Mouse (Mus musculus): ENCODE data around the gene Ndufb10. TPM values are rescaled to one million over a fixed set of nuclear protein-coding genes. Genes with fewer than 3 reads are reported as not detected.

Gene Ndufb10
- polyA plus RNA-seq, 1 experiment from 2014 or later: 349 TPM

- Histone ChIP-seq H3K36me3 (ENCODE audit: control insufficient read depth, insufficient read depth, low read length) (no peaks in the 10 kb centered on the region), H3K9ac (replicated peaks; ENCODE audit: low read depth, low read length) (peak overlapping the region; percentile 25), H3K9me3 (ENCODE audit: control insufficient read depth, low read length) (no peaks in the 10 kb centered on the region), H3K27me3 (ENCODE audit: control insufficient read depth, insufficient read depth, low read length) (peaks cover 13% of the 10 kb centered on the region), H3K4me2 (ENCODE audit: low read depth, low read length) (peak overlapping the region; percentile 72), H3K27ac (ENCODE audit: low read depth, low read length) (no peak overlapping the region), H3K4me1 (ENCODE audit: control insufficient read depth, insufficient read depth, low read length) (peaks cover 15% of the 10 kb centered on the region; the same call in 1 of the 2 replicates), H3K4me3 (ENCODE audit: low read depth, low read length) (peak overlapping the region; percentile 19)
- 1% methylated on average over 25 of the region's 25 CpGs for WGBS
- ATAC-seq (ENCODE audit: low read depth): no peak
Measured at GRCm38 (mm10) chr17:24687146-24687595, 37.1 kb downstream of the Ndufb10 start.

DNA sequence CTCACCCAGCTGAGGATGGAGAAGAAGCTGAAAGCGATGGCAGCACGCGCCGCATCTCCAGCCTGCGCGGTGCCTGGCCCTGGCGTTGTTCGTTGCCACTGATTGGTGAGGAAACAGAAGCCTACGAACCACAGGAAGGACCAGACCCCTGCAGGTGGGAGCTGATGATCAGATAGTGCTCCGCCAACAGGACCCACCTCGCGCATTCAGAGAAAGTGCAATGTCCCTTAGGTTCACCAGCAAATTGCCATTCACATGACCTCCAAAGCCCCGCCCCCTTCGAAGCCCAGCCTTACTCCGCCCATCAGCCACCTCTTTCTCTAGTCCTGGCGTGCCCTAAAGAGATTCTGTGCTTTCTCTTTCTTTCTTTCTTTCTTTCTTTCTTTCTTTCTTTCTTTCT, 37.8 kb downstream of the Ndufb10 start:
- Histone ChIP-seq H3K4me1 (ENCODE audit: control insufficient read depth, insufficient read depth, low read length) (peaks cover 15% of the 10 kb centered on the region; the same call in 1 of the 2 replicates), H3K9ac (replicated peaks; ENCODE audit: low read depth, low read length) (no peak overlapping the region), H3K4me3 (ENCODE audit: low read depth, low read length) (no peak overlapping the region), H3K36me3 (ENCODE audit: control insufficient read depth, insufficient read depth, low read length) (peaks cover under 1% of the 10 kb centered on the region; the same call in 1 of the 2 replicates), H3K27ac (ENCODE audit: low read depth, low read length) (no peak overlapping the region), H3K4me2 (ENCODE audit: low read depth, low read length) (no peak overlapping the region), H3K9me3 (ENCODE audit: control insufficient read depth, low read length) (no peaks in the 10 kb centered on the region), H3K27me3 (ENCODE audit: control insufficient read depth, insufficient read depth, low read length) (peaks cover 13% of the 10 kb centered on the region)
- no peak for ATAC-seq (ENCODE audit: low read depth)
- 34% methylated on average over 16 of the region's 16 CpGs for WGBS

DNA sequence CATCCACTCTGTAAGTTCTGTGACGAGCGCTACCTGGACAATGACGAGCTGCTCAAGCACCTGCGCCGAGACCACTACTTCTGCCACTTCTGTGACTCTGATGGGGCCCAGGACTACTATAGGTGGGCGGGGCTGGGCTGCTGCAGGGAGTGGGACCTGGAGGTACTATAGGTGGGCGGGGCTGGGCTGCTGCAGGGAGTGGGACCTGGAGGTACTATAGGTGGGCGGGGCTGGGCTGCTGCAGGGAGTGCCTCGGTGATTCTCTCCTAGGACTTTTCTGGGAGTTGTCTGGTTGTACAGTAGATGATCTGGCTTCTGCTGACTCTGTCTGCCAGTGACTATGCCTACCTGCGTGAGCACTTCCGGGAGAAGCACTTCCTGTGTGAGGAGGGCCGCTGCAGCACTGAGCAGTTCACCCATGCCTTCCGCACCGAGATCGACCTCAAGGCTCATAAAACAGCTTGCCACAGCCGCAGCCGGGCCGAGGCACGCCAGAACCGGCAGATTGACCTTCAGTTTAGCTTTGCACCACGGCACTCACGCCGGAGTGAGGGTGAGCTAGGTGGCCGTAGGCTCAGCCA, 46.7 kb downstream of the Ndufb10 start:
- Histone ChIP-seq H3K4me3 (ENCODE audit: low read depth, low read length) (no peak overlapping the region), H3K4me2 (ENCODE audit: low read depth, low read length) (no peak overlapping the region), H3K27ac (ENCODE audit: low read depth, low read length) (no peak overlapping the region), H3K36me3 (ENCODE audit: control insufficient read depth, insufficient read depth, low read length) (peaks cover 49% of the 10 kb centered on the region), H3K9me3 (ENCODE audit: control insufficient read depth, low read length) (no peaks in the 10 kb centered on the region), H3K9ac (replicated peaks; ENCODE audit: low read depth, low read length) (no peak overlapping the region), H3K27me3 (ENCODE audit: control insufficient read depth, insufficient read depth, low read length) (no peaks in the 10 kb centered on the region), H3K4me1 (ENCODE audit: control insufficient read depth, insufficient read depth, low read length) (no peaks in the 10 kb centered on the region)
- 91% methylated on average over 24 of the region's 24 CpGs for WGBS
- no peak for ATAC-seq (ENCODE audit: low read depth)

- Histone ChIP-seq H3K27me3 (ENCODE audit: control insufficient read depth, insufficient read depth, low read length) (no peaks in the 10 kb centered on the region), H3K9ac (replicated peaks; ENCODE audit: low read depth, low read length) (no peak overlapping the region), H3K4me1 (ENCODE audit: control insufficient read depth, insufficient read depth, low read length) (peaks cover 4% of the 10 kb centered on the region; the same call in 1 of the 2 replicates), H3K9me3 (ENCODE audit: control insufficient read depth, low read length) (no peaks in the 10 kb centered on the region), H3K36me3 (ENCODE audit: control insufficient read depth, insufficient read depth, low read length) (peaks cover 49% of the 10 kb centered on the region), H3K27ac (ENCODE audit: low read depth, low read length) (no peak overlapping the region), H3K4me3 (ENCODE audit: low read depth, low read length) (no peak overlapping the region), H3K4me2 (ENCODE audit: low read depth, low read length) (no peak overlapping the region)
- ATAC-seq (ENCODE audit: low read depth): no peak
- WGBS: 92% methylated on average over 5 of the region's 5 CpGs
Measured at GRCm38 (mm10) chr17:24676877-24677276, 47.4 kb downstream of the Ndufb10 start.

GRCm38 (mm10) chr17:24676187-24676586, 48.1 kb downstream of the Ndufb10 start:
- ATAC-seq (ENCODE audit: low read depth): peak; percentile 19; the same call in 1 of the 2 replicates
- Histone ChIP-seq H3K36me3 (ENCODE audit: control insufficient read depth, insufficient read depth, low read length) (peaks cover 45% of the 10 kb centered on the region), H3K4me3 (ENCODE audit: low read depth, low read length) (no peak overlapping the region), H3K4me1 (ENCODE audit: control insufficient read depth, insufficient read depth, low read length) (peaks cover 11% of the 10 kb centered on the region), H3K27me3 (ENCODE audit: control insufficient read depth, insufficient read depth, low read length) (no peaks in the 10 kb centered on the region), H3K9ac (replicated peaks; ENCODE audit: low read depth, low read length) (no peak overlapping the region), H3K4me2 (ENCODE audit: low read depth, low read length) (no peak overlapping the region), H3K27ac (ENCODE audit: low read depth, low read length) (no peak overlapping the region), H3K9me3 (ENCODE audit: control insufficient read depth, low read length) (no peaks in the 10 kb centered on the region)
- 49% methylated on average over 2 of the region's 2 CpGs for WGBS

DNA sequence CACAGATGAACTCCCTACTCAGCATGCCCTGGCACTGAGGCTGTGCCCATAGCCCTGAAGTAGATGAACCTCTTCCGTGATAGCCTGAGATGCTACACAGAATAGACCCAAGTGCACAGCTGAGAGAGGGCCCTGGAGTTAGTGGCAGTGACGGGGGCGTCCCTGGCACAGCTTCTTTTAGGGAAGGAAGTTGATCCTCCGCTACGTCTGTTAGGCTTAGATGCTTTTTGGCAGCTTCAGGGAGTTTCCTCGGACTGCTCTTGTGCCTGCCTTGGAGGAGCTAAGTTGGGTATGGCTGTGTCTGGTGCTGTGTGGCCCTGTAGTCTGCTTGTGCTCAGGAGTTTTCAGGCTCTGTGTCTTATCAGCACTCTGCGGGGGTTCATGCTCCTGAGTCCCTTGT, 50.0 kb downstream of the Ndufb10 start:
- WGBS: 91% methylated on average over 7 of the region's 7 CpGs
- Histone ChIP-seq H3K9me3 (ENCODE audit: control insufficient read depth, low read length) (no peaks in the 10 kb centered on the region), H3K4me2 (ENCODE audit: low read depth, low read length) (no peak overlapping the region), H3K4me3 (ENCODE audit: low read depth, low read length) (no peak overlapping the region), H3K9ac (replicated peaks; ENCODE audit: low read depth, low read length) (no peak overlapping the region), H3K4me1 (ENCODE audit: control insufficient read depth, insufficient read depth, low read length) (peaks cover 22% of the 10 kb centered on the region), H3K27ac (ENCODE audit: low read depth, low read length) (no peak overlapping the region), H3K27me3 (ENCODE audit: control insufficient read depth, insufficient read depth, low read length) (no peaks in the 10 kb centered on the region), H3K36me3 (ENCODE audit: control insufficient read depth, insufficient read depth, low read length) (peaks cover 27% of the 10 kb centered on the region)
- ATAC-seq (ENCODE audit: low read depth): no peak

DNA sequence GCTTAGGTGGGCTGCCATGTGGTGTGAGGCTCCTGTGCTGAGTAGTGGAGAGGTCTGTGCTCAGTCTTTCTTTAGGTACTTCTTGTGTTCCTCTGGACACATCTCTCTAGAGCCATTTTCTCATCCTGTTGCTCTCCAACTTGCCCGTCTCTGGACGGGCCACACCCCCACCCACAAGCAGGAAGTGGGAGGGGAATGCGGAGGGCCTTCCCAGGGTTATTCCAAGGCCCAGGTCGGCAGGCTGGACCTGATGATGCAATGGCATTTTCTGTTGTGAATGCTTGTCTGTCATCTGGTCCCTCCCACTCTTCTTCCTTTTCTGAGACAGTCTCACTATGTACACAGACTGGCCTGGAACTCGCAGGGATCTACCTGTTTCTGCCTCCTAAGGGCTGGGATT, 52.1 kb downstream of the Ndufb10 start:
- 0 out of 2 replicates have a peak overlapping the region, but pooled peaks have one; percentile 7 for H3K9ac ChIP-seq (replicated peaks; ENCODE audit: low read depth, low read length)
- no peak for ATAC-seq (ENCODE audit: low read depth)
- H3K9me3 ChIP-seq (ENCODE audit: control insufficient read depth, low read length): no peaks in the 10 kb centered on the region
- no peak overlapping the region for H3K4me3 ChIP-seq (ENCODE audit: low read depth, low read length)
- H3K4me1 ChIP-seq (ENCODE audit: control insufficient read depth, insufficient read depth, low read length): peaks cover 22% of the 10 kb centered on the region
- no peak overlapping the region; the same call in 1 of the 2 replicates for H3K4me2 ChIP-seq (ENCODE audit: low read depth, low read length)
- no peaks in the 10 kb centered on the region for H3K27me3 ChIP-seq (ENCODE audit: control insufficient read depth, insufficient read depth, low read length)
- H3K36me3 ChIP-seq (ENCODE audit: control insufficient read depth, insufficient read depth, low read length): peaks cover 9% of the 10 kb centered on the region
- WGBS: 38% methylated on average over 5 of the region's 5 CpGs
- H3K27ac ChIP-seq (ENCODE audit: low read depth, low read length): no peak overlapping the region

Other genes starting within 250 kb of the Ndufb10 start
- 36.2 and 38.0 TPM in 2 replicates for gene Mlst8, start 245.4 kb downstream of the Ndufb10 start, polyA plus RNA-seq (2014; fragmentation: Nextera tagmentation; extraction: Ambion mirVana)
- 44.9 and 52.2 TPM in 2 replicates for gene Caskin1, start 235.9 kb downstream of the Ndufb10 start, polyA plus RNA-seq (2014; fragmentation: Nextera tagmentation; extraction: Ambion mirVana)
- gene Traf7, start 196.5 kb downstream of the Ndufb10 start, polyA plus RNA-seq (2014; fragmentation: Nextera tagmentation; extraction: Ambion mirVana): 74.2 and 76.6 TPM in 2 replicates
- gene Rab26, start 190.3 kb downstream of the Ndufb10 start, polyA plus RNA-seq (2014; fragmentation: Nextera tagmentation; extraction: Ambion mirVana): 1.8 and 5.7 TPM in 2 replicates
- gene Pkd1, start 174.6 kb downstream of the Ndufb10 start, polyA plus RNA-seq (2014; fragmentation: Nextera tagmentation; extraction: Ambion mirVana): 30.8 and 37.5 TPM in 2 replicates
- 74.7 and 87.7 TPM in 2 replicates for gene Tsc2, start 91.8 kb downstream of the Ndufb10 start, polyA plus RNA-seq (2014; fragmentation: Nextera tagmentation; extraction: Ambion mirVana)
- 6.8 and 7.3 TPM in 2 replicates for gene Nthl1, start 91.8 kb downstream of the Ndufb10 start, polyA plus RNA-seq (2014; fragmentation: Nextera tagmentation; extraction: Ambion mirVana)
- 49.3 and 52.6 TPM in 2 replicates for gene Slc9a3r2, start 74.2 kb downstream of the Ndufb10 start, polyA plus RNA-seq (2014; fragmentation: Nextera tagmentation; extraction: Ambion mirVana)
- gene Npw, start 66.0 kb downstream of the Ndufb10 start, polyA plus RNA-seq (2014; fragmentation: Nextera tagmentation; extraction: Ambion mirVana): not detected in 2 replicates
- gene Zfp598, start 54.8 kb downstream of the Ndufb10 start, polyA plus RNA-seq (2014; fragmentation: Nextera tagmentation; extraction: Ambion mirVana): 22.6 and 24.5 TPM in 2 replicates
- 154 and 196 TPM in 2 replicates for gene Syngr3, start 34.5 kb downstream of the Ndufb10 start, polyA plus RNA-seq (2014; fragmentation: Nextera tagmentation; extraction: Ambion mirVana)
- 37.0 and 40.1 TPM in 2 replicates for gene Gfer, start 28.3 kb downstream of the Ndufb10 start, polyA plus RNA-seq (2014; fragmentation: Nextera tagmentation; extraction: Ambion mirVana)
- gene Noxo1, start 28.2 kb downstream of the Ndufb10 start, polyA plus RNA-seq (2014; fragmentation: Nextera tagmentation; extraction: Ambion mirVana): 1.3 and 3.3 TPM in 2 replicates
- gene Tbl3, start 16.8 kb downstream of the Ndufb10 start, polyA plus RNA-seq (2014; fragmentation: Nextera tagmentation; extraction: Ambion mirVana): 59.9 and 70.1 TPM in 2 replicates
- not detected in 2 replicates for gene Rnf151, start 6.4 kb downstream of the Ndufb10 start, polyA plus RNA-seq (2014; fragmentation: Nextera tagmentation; extraction: Ambion mirVana)
- 742 and 744 TPM in 2 replicates for gene Rps2, start 6.4 kb downstream of the Ndufb10 start, polyA plus RNA-seq (2014; fragmentation: Nextera tagmentation; extraction: Ambion mirVana)
- gene Rpl3l, start 3.3 kb upstream of the Ndufb10 start, polyA plus RNA-seq (2014; fragmentation: Nextera tagmentation; extraction: Ambion mirVana): 0.20 TPM in 1 of 2 replicates, not detected in the other
- gene Msrb1, start 12.2 kb upstream of the Ndufb10 start, polyA plus RNA-seq (2014; fragmentation: Nextera tagmentation; extraction: Ambion mirVana): 21.5 and 27.7 TPM in 2 replicates
- gene Hs3st6, start 28.5 kb upstream of the Ndufb10 start, polyA plus RNA-seq (2014; fragmentation: Nextera tagmentation; extraction: Ambion mirVana): 0.48 TPM in 1 of 2 replicates, not detected in the other
- gene Meiob, start 79.8 kb upstream of the Ndufb10 start, polyA plus RNA-seq (2014; fragmentation: Nextera tagmentation; extraction: Ambion mirVana): not detected in 2 replicates
- 69.1 and 77.2 TPM in 2 replicates for gene Hagh, start 115.7 kb upstream of the Ndufb10 start, polyA plus RNA-seq (2014; fragmentation: Nextera tagmentation; extraction: Ambion mirVana)
- gene Fahd1, start 125.9 kb upstream of the Ndufb10 start, polyA plus RNA-seq (2014; fragmentation: Nextera tagmentation; extraction: Ambion mirVana): 24.4 and 27.6 TPM in 2 replicates
- not detected in 2 replicates for gene Igfals, start 141.5 kb upstream of the Ndufb10 start, polyA plus RNA-seq (2014; fragmentation: Nextera tagmentation; extraction: Ambion mirVana)
- 69.2 and 75.7 TPM in 2 replicates for gene Nubp2, start 161.9 kb upstream of the Ndufb10 start, polyA plus RNA-seq (2014; fragmentation: Nextera tagmentation; extraction: Ambion mirVana)
- gene Spsb3, start 162.2 kb upstream of the Ndufb10 start, polyA plus RNA-seq (2014; fragmentation: Nextera tagmentation; extraction: Ambion mirVana): 74.5 and 83.8 TPM in 2 replicates
- gene Eme2, start 170.6 kb upstream of the Ndufb10 start, polyA plus RNA-seq (2014; fragmentation: Nextera tagmentation; extraction: Ambion mirVana): 21.4 and 23.7 TPM in 2 replicates
- gene Mrps34, start 170.6 kb upstream of the Ndufb10 start, polyA plus RNA-seq (2014; fragmentation: Nextera tagmentation; extraction: Ambion mirVana): 85.5 and 86.4 TPM in 2 replicates
- 98.0 and 115 TPM in 2 replicates for gene Nme3, start 172.0 kb upstream of the Ndufb10 start, polyA plus RNA-seq (2014; fragmentation: Nextera tagmentation; extraction: Ambion mirVana)
- gene Mapk8ip3, start 212.5 kb upstream of the Ndufb10 start, polyA plus RNA-seq (2014; fragmentation: Nextera tagmentation; extraction: Ambion mirVana): 88.5 and 93.4 TPM in 2 replicates
- gene Jpt2, start 236.2 kb upstream of the Ndufb10 start, polyA plus RNA-seq (2014; fragmentation: Nextera tagmentation; extraction: Ambion mirVana): 50.0 and 59.8 TPM in 2 replicates